Mouse (Mus musculus) brain, embryonic 14.5 days (tissue): Measurements from ENCODE around the gene Tada2b. TPM values are rescaled to one million over a fixed set of nuclear protein-coding genes. Genes with fewer than 3 reads are reported as not detected.

Experiments
- DNase-seq: peaks from one replicate; pipeline ENCODE4 v3.0.0-alpha.2; 2011; ENCODE audit warnings: low read depth
- CTCF ChIP-seq: fragments of 200-500 bp; IDR thresholded peaks from 2 replicates; pipeline ENCODE4 v1.5.1; 2012; ENCODE audit warnings: inconsistent platforms, mild to moderate bottlenecking, moderate library complexity, borderline replicate concordance; ENCODE audit not compliant: insufficient read depth, insufficient read length; ENCODE audit errors: extremely low read depth
- POLR2A ChIP-seq: fragments of 200-500 bp; IDR thresholded peaks from 2 replicates; pipeline ENCODE4 v1.6.1; 2012; ENCODE audit warnings: mild to moderate bottlenecking, inconsistent platforms, borderline replicate concordance; ENCODE audit not compliant: poor library complexity, insufficient read depth, insufficient read length, severe bottlenecking; ENCODE audit errors: extremely low read depth
- polyA plus RNA-seq: library from polyadenylated mRNA; depleted of rRNA; stranded (reverse); fragments of >200 nt; gene quantifications from 2 replicates; pipeline ENCODE4 v1.2.3, GENCODE M21; 2012; rRNA removed

The Tada2b gene
- polyA plus RNA-seq, 1 experiment: 19.8 TPM

DNA sequence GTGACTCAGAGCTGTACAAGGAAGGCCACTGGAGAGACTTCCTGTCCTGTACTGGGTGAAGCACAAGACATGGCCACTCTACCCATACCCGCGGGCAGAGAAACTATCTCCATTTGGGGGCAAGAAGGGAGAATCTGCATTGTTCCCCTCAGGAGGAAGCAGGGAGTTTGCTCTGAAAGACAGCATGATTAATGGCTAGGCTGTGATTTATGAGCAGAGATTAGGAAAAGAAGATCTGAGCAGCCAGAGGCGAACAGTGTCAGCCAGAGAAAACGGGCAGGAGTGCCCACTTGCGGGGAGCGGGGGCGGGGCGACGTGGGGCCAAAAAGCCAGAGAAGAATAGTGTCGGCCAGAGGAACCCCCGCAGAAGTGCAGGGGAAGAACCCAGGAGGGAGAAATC lies 56.3 kb downstream of the Tada2b start:
- TF ChIP-seq POLR2A: no peak
- no peak for TF ChIP-seq CTCF
- DNase-seq: no peak

DNA sequence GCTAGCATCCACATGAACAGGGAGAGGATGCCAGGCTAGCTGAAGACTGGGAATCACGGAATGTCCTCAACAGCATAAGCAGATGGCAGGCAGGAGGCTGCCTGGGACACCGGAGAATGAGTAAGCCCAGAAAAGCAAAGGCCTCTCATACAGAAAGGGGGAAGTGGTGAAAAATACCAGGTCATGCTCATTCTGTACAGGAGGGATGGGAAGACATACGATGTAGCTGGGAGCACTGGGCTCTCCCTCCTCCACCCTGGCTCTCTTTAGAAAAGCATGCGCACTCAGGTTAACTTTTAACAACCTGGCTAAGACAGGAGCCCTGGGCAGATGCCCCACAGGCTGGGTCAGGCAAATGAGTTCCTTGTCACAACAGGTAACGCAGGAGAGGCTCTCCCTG lies 57.7 kb downstream of the Tada2b start:
- TF ChIP-seq POLR2A: no peak
- TF ChIP-seq CTCF: no peak
- no peak for DNase-seq

DNA sequence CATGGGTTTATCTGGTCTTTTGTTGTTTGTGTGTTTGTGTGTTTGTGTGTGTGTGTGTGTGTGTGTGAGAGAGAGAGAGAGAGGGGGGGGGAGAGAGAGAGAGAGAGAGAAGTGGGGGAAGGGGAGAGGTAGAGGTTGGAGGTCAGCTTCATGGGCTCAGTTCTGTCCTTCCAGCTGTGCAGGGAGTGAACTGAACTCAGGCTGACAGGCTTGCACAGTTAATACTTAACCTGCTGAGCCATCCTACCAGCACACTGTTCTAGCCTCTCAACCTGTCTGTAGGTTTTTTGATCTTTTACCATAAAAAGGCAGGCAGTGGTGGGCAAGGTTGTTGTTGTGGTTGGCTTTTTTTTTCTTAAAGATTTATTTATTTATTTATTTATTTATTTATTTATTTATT lies 59.4 kb downstream of the Tada2b start:
- DNase-seq: no peak
- TF ChIP-seq POLR2A (no peak), CTCF (no peak)

Other genes starting within 250 kb of the Tada2b start
- 16.7 and 29.0 TPM in 2 replicates for gene Sorcs2, start 86.1 kb downstream of the Tada2b start, polyA plus RNA-seq
- gene Grpel1, start 19.3 kb downstream of the Tada2b start, polyA plus RNA-seq: 21.4 and 21.9 TPM in 2 replicates
- gene Ccdc96, start 303 bp upstream of the Tada2b start, polyA plus RNA-seq: 2.1 and 3.4 TPM in 2 replicates
- gene Tbc1d14, start 109.0 kb upstream of the Tada2b start, polyA plus RNA-seq: 90.2 and 106 TPM in 2 replicates
- 34.8 and 58.3 TPM in 2 replicates for gene D5Ertd579e, start 211.7 kb upstream of the Tada2b start, polyA plus RNA-seq